Mouse (Mus musculus) midbrain, embryonic 14.5 days (tissue): ENCODE data around the gene Klhdc3. TPM values are rescaled to one million over a fixed set of nuclear protein-coding genes. Genes with fewer than 3 reads are reported as not detected.
A peak's percentile ranks its signal among the peaks of the same experiment; 100 is the strongest.

Source experiments
- ATAC-seq: fragments of 200-750 bp; cut with Nextera tagmentation; 2 replicates; pipeline ENCODE4 v1.8.0; 2017; ENCODE audit warnings: moderate number of reproducible peaks, moderate library complexity; ENCODE audit not compliant: low FRiP score, low TSS enrichment
- DNase-seq: peaks from one replicate; pipeline ENCODE4 v3.0.0-alpha.2; 2015
- H3K27ac ChIP-seq: fragments of 300-500 bp; sonication (generic); replicated peaks from 2 replicates; pipeline ENCODE4 v1.5.1; 2014; ENCODE audit warnings: mild to moderate bottlenecking, low read depth, low read length, moderate library complexity
- H3K27me3 ChIP-seq: fragments of 300-500 bp; sonication (generic); 2 replicates; pipeline ENCODE4 v1.6.1; 2014; ENCODE audit warnings: low read length, control low read depth, mixed read lengths; ENCODE audit not compliant: control insufficient read depth, insufficient read depth
- H3K36me3 ChIP-seq: fragments of 300-500 bp; sonication (generic); 2 replicates; pipeline ENCODE4 v1.6.1; 2014; ENCODE audit warnings: low read length, control low read depth; ENCODE audit not compliant: control insufficient read depth, insufficient read depth
- H3K4me1 ChIP-seq: fragments of 300-500 bp; sonication (generic); 2 replicates; pipeline ENCODE4 v1.6.1; 2014; ENCODE audit warnings: mild to moderate bottlenecking, antibody characterized with exemption, low read length, control low read depth; ENCODE audit not compliant: control insufficient read depth, insufficient read depth
- H3K4me2 ChIP-seq: fragments of 300-500 bp; sonication (generic); 2 replicates; pipeline ENCODE4 v1.6.1; 2014; ENCODE audit warnings: mild to moderate bottlenecking, low read length, moderate library complexity
- H3K4me3 ChIP-seq: fragments of 300-500 bp; sonication (generic); replicated peaks from 2 replicates; pipeline ENCODE4 v1.5.1; 2014; ENCODE audit warnings: low read depth, low read length
- H3K9ac ChIP-seq: fragments of 300-500 bp; sonication (generic); replicated peaks from 2 replicates; pipeline ENCODE4 v1.6.1; 2014; ENCODE audit warnings: mild to moderate bottlenecking, low read length, moderate library complexity
- H3K9me3 ChIP-seq: fragments of 300-500 bp; sonication (generic); 2 replicates; pipeline ENCODE4 v1.6.1; 2016; ENCODE audit warnings: low read length, control low read depth, mixed read lengths; ENCODE audit not compliant: control insufficient read depth
- WGBS: fragments of 180-500 bp; shearing (Covaris S2); extraction: QIAGEN DNeasy Blood & Tissue Kit; methylation state at CpG from one replicate; pipeline ENCODE4 v1.1.7; 2014; 5-methylcytosine and 5-hydroxymethylcytosine counted together
- polyA plus RNA-seq: library from polyadenylated mRNA; unstranded; fragments of >200 nt; fragmentation: Nextera tagmentation; extraction: Ambion mirVana; gene quantifications from 2 replicates; pipeline ENCODE4 v1.2.1, GENCODE M21; 2014

Klhdc3 gene
- polyA plus RNA-seq, 1 experiment from 2014 or later = 141 TPM

- Histone ChIP-seq H3K4me1 (peaks cover 18% of the 10 kb centered on the region), H3K4me3 (peak within 1 kb of the TSS; percentile 96), H3K9me3 (no peaks in the 10 kb centered on the region), H3K9ac (peak within 1 kb of the TSS; percentile 84), H3K4me2 (peak within 1 kb of the TSS; percentile 71), H3K27me3 (no peaks in the 10 kb centered on the region), H3K27ac (peak within 1 kb of the TSS; percentile 91), H3K36me3 (0 out of 2 replicates have a peak, but pooled peaks cover 2% of the 10 kb centered on the region)
- 2% methylated on average over 48 of the region's 48 CpGs for WGBS
- peak; percentile 98 for DNase-seq
- peak; percentile 97 for ATAC-seq
Observed at GRCm38 (mm10) chr17:46704887-46705835, 24.4 kb upstream of the Klhdc3 start, which contains the start of gene Ppp2r5d. Ppp2r5d (minus strand) TSS chr17:46705111.

GRCm38 (mm10) chr17:46703971-46704886 is 23.5 kb upstream of the Klhdc3 start:
- Histone ChIP-seq H3K9ac (peak overlapping the region; percentile 84), H3K27me3 (no peaks in the 10 kb centered on the region), H3K4me2 (peak overlapping the region; percentile 71), H3K4me1 (peaks cover 18% of the 10 kb centered on the region), H3K4me3 (peak overlapping the region; percentile 96), H3K36me3 (peaks cover 10% of the 10 kb centered on the region), H3K27ac (peak overlapping the region; percentile 91), H3K9me3 (no peaks in the 10 kb centered on the region)
- peak; percentile 38 for DNase-seq
- WGBS = 4% methylated on average over 40 of the region's 41 CpGs
- no peak; the same call in 1 of the 2 replicates for ATAC-seq

- H3K27ac ChIP-seq = no peak overlapping the region
- peak overlapping the region; percentile 71 for H3K4me2 ChIP-seq
- peak overlapping the region; percentile 96; the same call in 1 of the 2 replicates for H3K4me3 ChIP-seq
- ATAC-seq = no peak
- peak overlapping the region; percentile 52; the same call in 1 of the 2 replicates for H3K9ac ChIP-seq
- no peaks in the 10 kb centered on the region for H3K27me3 ChIP-seq
- peaks cover 22% of the 10 kb centered on the region for H3K36me3 ChIP-seq
- no peak for DNase-seq
- 91% methylated on average over 5 of the region's 5 CpGs for WGBS
- H3K4me1 ChIP-seq = peaks cover 18% of the 10 kb centered on the region
- H3K9me3 ChIP-seq = no peaks in the 10 kb centered on the region
Observed at GRCm38 (mm10) chr17:46702506-46702905, 21.8 kb upstream of the Klhdc3 start.

- Histone ChIP-seq H3K4me1 (peaks cover 18% of the 10 kb centered on the region), H3K9me3 (no peaks in the 10 kb centered on the region), H3K4me3 (no peak overlapping the region), H3K4me2 (no peak overlapping the region), H3K36me3 (peaks cover 22% of the 10 kb centered on the region), H3K27me3 (no peaks in the 10 kb centered on the region), H3K9ac (no peak overlapping the region; the same call in 1 of the 2 replicates), H3K27ac (no peak overlapping the region)
- no peak for DNase-seq
- WGBS = 89% methylated on average over 12 of the region's 12 CpGs
- ATAC-seq = no peak
Observed at GRCm38 (mm10) chr17:46702100-46702499, 21.4 kb upstream of the Klhdc3 start.

- H3K9me3 ChIP-seq = no peaks in the 10 kb centered on the region
- H3K4me3 ChIP-seq = no peak overlapping the region
- peaks cover 22% of the 10 kb centered on the region for H3K36me3 ChIP-seq
- no peaks in the 10 kb centered on the region for H3K27me3 ChIP-seq
- DNase-seq (no peak), ATAC-seq (no peak)
- H3K9ac ChIP-seq = no peak overlapping the region
- no peak overlapping the region for H3K27ac ChIP-seq
- peaks cover 18% of the 10 kb centered on the region for H3K4me1 ChIP-seq
- peak overlapping the region; percentile 12; the same call in 1 of the 2 replicates for H3K4me2 ChIP-seq
- WGBS = 76% methylated on average over 12 of the region's 12 CpGs
Observed at GRCm38 (mm10) chr17:46701489-46701888, 20.8 kb upstream of the Klhdc3 start.

- Histone ChIP-seq H3K4me1 (peaks cover 14% of the 10 kb centered on the region), H3K27me3 (no peaks in the 10 kb centered on the region), H3K36me3 (peaks cover 22% of the 10 kb centered on the region), H3K4me2 (no peak overlapping the region), H3K9me3 (no peaks in the 10 kb centered on the region), H3K4me3 (no peak overlapping the region), H3K27ac (no peak overlapping the region), H3K9ac (no peak overlapping the region)
- no peak for DNase-seq
- no peak for ATAC-seq
- WGBS = 91% methylated on average over 3 of the region's 3 CpGs
Observed at GRCm38 (mm10) chr17:46699912-46700311, 19.2 kb upstream of the Klhdc3 start.

- Histone ChIP-seq H3K9ac (no peak overlapping the region), H3K4me2 (no peak overlapping the region), H3K36me3 (peaks cover 22% of the 10 kb centered on the region), H3K27ac (no peak overlapping the region), H3K4me3 (no peak overlapping the region), H3K9me3 (no peaks in the 10 kb centered on the region), H3K4me1 (peaks cover 14% of the 10 kb centered on the region), H3K27me3 (no peaks in the 10 kb centered on the region)
- DNase-seq = no peak
- 86% methylated on average over 5 of the region's 5 CpGs for WGBS
- ATAC-seq = no peak
Observed at GRCm38 (mm10) chr17:46699245-46699644, 18.5 kb upstream of the Klhdc3 start.

- DNase-seq (no peak), ATAC-seq (no peak)
- Histone ChIP-seq H3K9me3 (no peaks in the 10 kb centered on the region), H3K4me3 (no peak overlapping the region), H3K4me1 (peaks cover 7% of the 10 kb centered on the region), H3K27me3 (no peaks in the 10 kb centered on the region), H3K27ac (no peak overlapping the region), H3K36me3 (peaks cover 22% of the 10 kb centered on the region), H3K4me2 (no peak overlapping the region), H3K9ac (no peak overlapping the region)
- 94% methylated on average over 6 of the region's 6 CpGs for WGBS
Observed at GRCm38 (mm10) chr17:46698515-46698914, 17.8 kb upstream of the Klhdc3 start.
